Mouse (Mus musculus) liver, embryonic 12.5 days (tissue): ENCODE data around the gene Il1a. TPM values are rescaled to one million over a fixed set of nuclear protein-coding genes. Genes with fewer than 3 reads are reported as not detected.
A peak's percentile ranks its signal among the peaks of the same experiment; 100 is the strongest.

ENCODE experiments used
- ATAC-seq: fragments of 200-750 bp; cut with Nextera tagmentation; 2 replicates; pipeline ENCODE4 v1.8.0; 2017; ENCODE audit warnings: moderate number of reproducible peaks, mild to moderate bottlenecking, moderate library complexity
- H3K27ac ChIP-seq: fragments of 300-500 bp; sonication (generic); 2 replicates; pipeline ENCODE4 v1.5.1; 2016; ENCODE audit warnings: mild to moderate bottlenecking
- H3K27me3 ChIP-seq: fragments of 300-500 bp; sonication (generic); replicated peaks from 2 replicates; pipeline ENCODE4 v1.6.1; 2016; ENCODE audit warnings: mild to moderate bottlenecking, moderate library complexity
- H3K36me3 ChIP-seq: fragments of 300-500 bp; sonication (generic); 2 replicates; pipeline ENCODE4 v1.6.1; 2016; ENCODE audit warnings: mild to moderate bottlenecking, moderate library complexity
- H3K4me1 ChIP-seq: fragments of 300-500 bp; sonication (generic); 2 replicates; pipeline ENCODE4 v1.6.1; 2016
- H3K4me2 ChIP-seq: fragments of 300-500 bp; sonication (generic); 2 replicates; pipeline ENCODE4 v1.6.1; 2016; ENCODE audit warnings: mild to moderate bottlenecking, moderate library complexity
- H3K4me3 ChIP-seq: fragments of 300-500 bp; sonication (generic); 2 replicates; pipeline ENCODE4 v1.5.1; 2016; ENCODE audit warnings: mild to moderate bottlenecking, moderate library complexity
- H3K9ac ChIP-seq: fragments of 300-500 bp; sonication (generic); 2 replicates; pipeline ENCODE4 v1.6.1; 2016; ENCODE audit warnings: mild to moderate bottlenecking, moderate library complexity
- H3K9me3 ChIP-seq: fragments of 300-500 bp; sonication (generic); replicated peaks from 2 replicates; pipeline ENCODE4 v1.6.1; 2016; ENCODE audit warnings: mild to moderate bottlenecking, moderate library complexity
- WGBS: fragments of 180-500 bp; shearing (Covaris S2); methylation state at CpG from one replicate; pipeline ENCODE4 v1.1.7; 2016; ENCODE audit not compliant: insufficient replicate concordance; 5-methylcytosine and 5-hydroxymethylcytosine counted together
- polyA plus RNA-seq: library from polyadenylated mRNA; unstranded; fragments of >200 nt; fragmentation: Nextera tagmentation; extraction: Ambion mirVana; gene quantifications from 2 replicates; pipeline ENCODE4 v1.2.1, GENCODE M21; 2016

Gene Il1a
- polyA plus RNA-seq, 1 experiment from 2014 or later, result 3.7 TPM

GRCm38 (mm10) chr2:129261151-129261794, 48.5 kb downstream of the Il1a start:
- Histone ChIP-seq H3K27ac (no peak overlapping the region), H3K9me3 (no peaks in the 10 kb centered on the region; the same call in 1 of the 2 replicates), H3K36me3 (peaks cover 3% of the 10 kb centered on the region), H3K4me2 (no peak overlapping the region), H3K9ac (no peak overlapping the region), H3K4me3 (no peak overlapping the region), H3K4me1 (peaks cover 52% of the 10 kb centered on the region), H3K27me3 (peaks cover 5% of the 10 kb centered on the region; the same call in 1 of the 2 replicates)
- no peak for ATAC-seq
- 35% methylated on average over 6 of the region's 6 CpGs for WGBS

- Histone ChIP-seq H3K36me3 (no peaks in the 10 kb centered on the region), H3K27me3 (peaks cover 5% of the 10 kb centered on the region; the same call in 1 of the 2 replicates), H3K27ac (no peak overlapping the region), H3K9ac (no peak overlapping the region), H3K4me3 (no peak overlapping the region), H3K4me2 (no peak overlapping the region), H3K4me1 (peaks cover 58% of the 10 kb centered on the region), H3K9me3 (no peaks in the 10 kb centered on the region)
- no peak for ATAC-seq
- 57% methylated on average over 3 of the region's 3 CpGs for WGBS
Measured at GRCm38 (mm10) chr2:129260646-129261045, 49.1 kb downstream of the Il1a start.

GRCm38 (mm10) chr2:129258475-129259211, 51.1 kb downstream of the Il1a start:
- no peaks in the 10 kb centered on the region for H3K9me3 ChIP-seq
- peaks cover 62% of the 10 kb centered on the region for H3K4me1 ChIP-seq
- no peak overlapping the region for H3K4me3 ChIP-seq
- no peaks in the 10 kb centered on the region for H3K36me3 ChIP-seq
- WGBS, result 42% methylated on average over 7 of the region's 7 CpGs
- 0 out of 2 replicates have a peak overlapping the region, but pooled peaks have one; percentile 1 for H3K9ac ChIP-seq
- peak overlapping the region; percentile 50 for H3K27ac ChIP-seq
- ATAC-seq, result peak; percentile 36
- no peak overlapping the region for H3K4me2 ChIP-seq
- H3K27me3 ChIP-seq, result peaks cover 5% of the 10 kb centered on the region; the same call in 1 of the 2 replicates

GRCm38 (mm10) chr2:129258056-129258455, 51.7 kb downstream of the Il1a start:
- Histone ChIP-seq H3K4me2 (no peak overlapping the region), H3K27me3 (peaks cover 5% of the 10 kb centered on the region; the same call in 1 of the 2 replicates), H3K36me3 (no peaks in the 10 kb centered on the region), H3K4me1 (peaks cover 56% of the 10 kb centered on the region), H3K9me3 (no peaks in the 10 kb centered on the region), H3K4me3 (no peak overlapping the region), H3K9ac (0 out of 2 replicates have a peak overlapping the region, but pooled peaks have one; percentile 1), H3K27ac (peak overlapping the region; percentile 50)
- 84% methylated on average over 3 of the region's 3 CpGs for WGBS
- ATAC-seq, result no peak

DNA sequence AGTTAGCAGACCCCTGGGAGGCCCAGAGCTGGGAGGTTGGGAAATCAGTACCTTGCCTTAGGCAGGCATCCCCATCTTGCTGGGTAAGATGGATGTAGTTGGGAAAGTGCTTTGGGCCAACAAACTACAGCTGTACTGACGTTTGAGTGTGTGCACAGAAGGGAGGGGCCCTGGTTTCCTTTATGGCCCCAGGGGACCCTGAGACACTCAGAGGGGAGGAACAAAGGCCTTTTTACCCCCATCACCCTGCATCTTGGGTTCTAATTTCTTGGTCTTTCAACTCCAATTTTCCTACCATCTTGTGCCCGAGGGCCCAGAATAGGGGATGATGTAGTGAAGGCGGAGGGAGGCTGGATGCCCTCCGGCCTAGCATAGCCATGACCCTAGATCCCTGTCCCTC, 53.8 kb downstream of the Il1a start:
- 76% methylated on average over 4 of the region's 4 CpGs for WGBS
- Histone ChIP-seq H3K4me2 (no peak overlapping the region), H3K4me3 (no peak overlapping the region), H3K4me1 (peaks cover 37% of the 10 kb centered on the region), H3K27ac (peak overlapping the region; percentile 50; the same call in 1 of the 2 replicates), H3K27me3 (peaks cover 5% of the 10 kb centered on the region; the same call in 1 of the 2 replicates), H3K9me3 (no peaks in the 10 kb centered on the region), H3K9ac (peak overlapping the region; percentile 15; the same call in 1 of the 2 replicates), H3K36me3 (no peaks in the 10 kb centered on the region)
- ATAC-seq, result no peak

DNA sequence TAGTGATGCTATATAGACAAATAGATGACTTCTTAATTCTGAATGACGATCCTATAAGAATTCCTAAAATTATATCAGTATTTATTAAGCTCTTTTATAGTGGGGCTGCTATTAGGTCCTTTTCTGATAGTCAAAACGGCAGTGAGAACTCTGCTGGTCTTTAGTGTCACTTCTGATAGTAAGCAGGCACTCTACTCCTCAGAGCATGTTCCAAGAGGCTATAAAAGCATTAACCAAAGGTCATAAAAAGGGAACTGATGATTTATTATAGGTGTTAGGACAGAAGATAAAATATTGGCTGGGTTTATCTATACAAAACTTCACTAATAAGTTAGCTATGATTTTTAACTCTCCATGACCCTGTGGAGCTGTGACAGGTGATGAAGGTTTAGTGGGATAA, 55.7 kb downstream of the Il1a start:
- no peaks in the 10 kb centered on the region for H3K36me3 ChIP-seq
- no peak overlapping the region for H3K4me3 ChIP-seq
- H3K9me3 ChIP-seq, result no peaks in the 10 kb centered on the region
- no peaks in the 10 kb centered on the region for H3K27me3 ChIP-seq
- H3K27ac ChIP-seq, result no peak overlapping the region
- peaks cover 36% of the 10 kb centered on the region for H3K4me1 ChIP-seq
- 71% methylated on average over 2 of the region's 2 CpGs for WGBS
- ATAC-seq, result no peak
- no peak overlapping the region for H3K9ac ChIP-seq
- no peak overlapping the region for H3K4me2 ChIP-seq

GRCm38 (mm10) chr2:129253631-129253970, 56.2 kb downstream of the Il1a start:
- no peak overlapping the region for H3K27ac ChIP-seq
- H3K27me3 ChIP-seq, result no peaks in the 10 kb centered on the region
- no peaks in the 10 kb centered on the region for H3K36me3 ChIP-seq
- H3K9me3 ChIP-seq, result no peaks in the 10 kb centered on the region
- no peak overlapping the region for H3K9ac ChIP-seq
- H3K4me1 ChIP-seq, result peaks cover 35% of the 10 kb centered on the region
- no peak overlapping the region for H3K4me2 ChIP-seq
- no peak for ATAC-seq
- H3K4me3 ChIP-seq, result no peak overlapping the region
- 66% methylated on average over 2 of the region's 2 CpGs for WGBS

DNA sequence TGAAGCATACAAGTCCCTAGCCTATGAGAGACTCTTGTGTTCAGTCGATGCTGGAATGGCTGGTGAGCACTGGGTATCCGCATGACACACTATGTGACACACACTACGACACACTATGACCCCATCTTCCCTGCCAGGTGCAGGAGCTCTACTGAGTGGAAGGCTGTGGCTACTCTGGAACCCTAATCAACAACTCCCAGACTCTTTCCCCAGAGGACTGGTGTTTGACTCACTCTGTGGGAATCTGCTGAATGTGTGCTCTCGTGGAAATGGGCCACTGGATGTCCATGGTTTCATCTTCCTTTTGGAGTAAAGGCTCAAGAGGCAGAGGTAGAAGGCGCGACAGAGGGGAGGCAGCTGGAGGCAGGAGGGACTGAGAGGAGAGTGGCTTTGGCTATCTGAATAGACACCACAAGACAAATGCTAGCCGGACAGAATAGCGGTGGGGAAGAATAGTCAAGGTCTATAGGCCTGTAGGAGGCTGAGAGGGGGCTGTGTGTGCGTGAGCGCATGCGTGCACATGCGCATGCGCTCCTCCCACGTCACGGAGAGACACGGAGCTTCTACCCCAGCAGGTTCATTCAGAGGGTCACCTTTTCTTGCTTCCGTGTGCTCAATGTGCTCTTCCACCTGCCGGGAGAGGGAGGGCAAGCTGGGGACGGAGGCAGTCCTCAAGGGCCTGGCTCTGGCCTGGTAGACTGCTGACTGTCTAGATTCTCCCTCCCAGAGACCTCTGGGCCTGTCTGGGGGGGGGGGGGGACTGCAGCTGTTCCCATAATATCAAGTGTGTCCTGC, 56.7 kb downstream of the Il1a start:
- ATAC-seq, result no peak
- Histone ChIP-seq H3K27ac (no peak overlapping the region), H3K9ac (no peak overlapping the region), H3K4me2 (no peak overlapping the region), H3K4me3 (no peak overlapping the region), H3K9me3 (no peaks in the 10 kb centered on the region), H3K36me3 (no peaks in the 10 kb centered on the region), H3K27me3 (no peaks in the 10 kb centered on the region), H3K4me1 (peaks cover 29% of the 10 kb centered on the region)
- 85% methylated on average over 19 of the region's 19 CpGs for WGBS

Other genes with a start within 250 kb of the Il1a start
- gene Ttl, start 244.0 kb downstream of the Il1a start, polyA plus RNA-seq, result 2.6 and 3.2 TPM in 2 replicates
- gene Polr1b, start 209.0 kb downstream of the Il1a start, polyA plus RNA-seq, result 38.3 and 40.6 TPM in 2 replicates
- gene Chchd5, start 180.3 kb downstream of the Il1a start, polyA plus RNA-seq, result 12.3 and 13.6 TPM in 2 replicates
- gene Slc20a1, start 111.2 kb downstream of the Il1a start, polyA plus RNA-seq, result 76.2 and 78.4 TPM in 2 replicates
- 31.6 and 36.3 TPM in 2 replicates for gene Ckap2l, start 12.8 kb downstream of the Il1a start, polyA plus RNA-seq
- 0.38 and 0.44 TPM in 2 replicates for gene Il1b, start 61.2 kb upstream of the Il1a start, polyA plus RNA-seq
- not detected in 2 replicates for gene F830045P16Rik, start 226.6 kb upstream of the Il1a start, polyA plus RNA-seq